Mouse (Mus musculus) kidney, embryonic 15.5 days (tissue): ENCODE data around the gene Rab26. TPM values are rescaled to one million over a fixed set of nuclear protein-coding genes. Genes with fewer than 3 reads are reported as not detected.

Experiments
- ATAC-seq: fragments of 200-750 bp; cut with Nextera tagmentation; replicated peaks from 2 replicates; pipeline ENCODE4 v1.8.0; 2017; ENCODE audit warnings: moderate TSS enrichment; ENCODE audit not compliant: low FRiP score
- H3K27ac ChIP-seq: fragments of 300-500 bp; sonication (generic); 2 replicates; pipeline ENCODE4 v1.5.1; 2015; ENCODE audit warnings: mild to moderate bottlenecking, inconsistent platforms
- H3K27me3 ChIP-seq: fragments of 300-500 bp; sonication (generic); 2 replicates; pipeline ENCODE4 v1.6.1; 2015; ENCODE audit warnings: inconsistent platforms
- H3K36me3 ChIP-seq: fragments of 300-500 bp; sonication (generic); 2 replicates; pipeline ENCODE4 v1.6.1; 2015; ENCODE audit warnings: inconsistent platforms
- H3K4me1 ChIP-seq: fragments of 300-500 bp; sonication (generic); 2 replicates; pipeline ENCODE4 v1.6.1; 2015; ENCODE audit warnings: inconsistent platforms
- H3K4me2 ChIP-seq: fragments of 300-500 bp; sonication (generic); 2 replicates; pipeline ENCODE4 v1.6.1; 2015; ENCODE audit warnings: moderate library complexity, mild to moderate bottlenecking, inconsistent platforms
- H3K4me3 ChIP-seq: fragments of 300-500 bp; sonication (generic); replicated peaks from 2 replicates; pipeline ENCODE4 v1.5.1; 2015; ENCODE audit warnings: mild to moderate bottlenecking, inconsistent platforms
- H3K9ac ChIP-seq: fragments of 300-500 bp; sonication (generic); 2 replicates; pipeline ENCODE4 v1.6.1; 2015; ENCODE audit warnings: mild to moderate bottlenecking, inconsistent platforms
- H3K9me3 ChIP-seq: fragments of 300-500 bp; sonication (generic); replicated peaks from 2 replicates; pipeline ENCODE4 v1.6.1; 2016; ENCODE audit warnings: inconsistent platforms
- WGBS: fragments of 180-500 bp; shearing (Covaris S2); methylation state at CpG from one replicate; pipeline ENCODE4 v1.1.7; 2015; ENCODE audit warnings: mixed read lengths; 5-methylcytosine and 5-hydroxymethylcytosine counted together
- polyA plus RNA-seq: library from polyadenylated mRNA; unstranded; fragments of >200 nt; fragmentation: Nextera tagmentation; extraction: Ambion mirVana; gene quantifications from 2 replicates; pipeline ENCODE4 v1.2.1, GENCODE M21; 2015

Gene Rab26
- polyA plus RNA-seq, 1 experiment from 2014 or later = 2.8 TPM

- no peak for ATAC-seq
- Histone ChIP-seq H3K9me3 (no peaks in the 10 kb centered on the region), H3K4me1 (peaks cover 26% of the 10 kb centered on the region), H3K27ac (no peak overlapping the region; the same call in 1 of the 2 replicates), H3K9ac (no peak overlapping the region), H3K36me3 (peaks cover 17% of the 10 kb centered on the region), H3K27me3 (peaks cover 12% of the 10 kb centered on the region; the same call in 1 of the 2 replicates), H3K4me2 (no peak overlapping the region), H3K4me3 (no peak overlapping the region)
- WGBS = 94% methylated on average over 20 of the region's 20 CpGs
Observed at GRCm38 (mm10) chr17:24481027-24481815, 52.8 kb downstream of the Rab26 start.

GRCm38 (mm10) chr17:24480201-24480826 is 53.7 kb downstream of the Rab26 start:
- ATAC-seq = no peak
- H3K4me2 ChIP-seq = peak overlapping the region; percentile 67; the same call in 1 of the 2 replicates
- 50% methylated on average over 3 of the region's 3 CpGs for WGBS

GRCm38 (mm10) chr17:24479431-24479830 is 54.6 kb downstream of the Rab26 start:
- no peak for ATAC-seq
- peaks cover 29% of the 10 kb centered on the region for H3K4me1 ChIP-seq
- H3K9me3 ChIP-seq = no peaks in the 10 kb centered on the region
- 0 out of 2 replicates have a peak overlapping the region, but pooled peaks have one; percentile 58 for H3K27ac ChIP-seq
- peak overlapping the region; percentile 74 for H3K4me3 ChIP-seq
- WGBS = 23% methylated on average over 1 of the region's 1 CpGs
- peak overlapping the region; percentile 67 for H3K4me2 ChIP-seq
- peaks cover 35% of the 10 kb centered on the region for H3K36me3 ChIP-seq
- H3K9ac ChIP-seq = no peak overlapping the region
- H3K27me3 ChIP-seq = no peaks in the 10 kb centered on the region

More at GRCm38 (mm10) chr17:24480201-24480826, 53.7 kb downstream of the Rab26 start:
- Histone ChIP-seq H3K9me3 (no peaks in the 10 kb centered on the region), H3K4me3 (no peak overlapping the region), H3K4me1 (peaks cover 22% of the 10 kb centered on the region), H3K27me3 (0 out of 2 replicates have a peak, but pooled peaks cover 6% of the 10 kb centered on the region), H3K36me3 (peaks cover 26% of the 10 kb centered on the region), H3K27ac (0 out of 2 replicates have a peak overlapping the region, but pooled peaks have one; percentile 6), H3K9ac (0 out of 2 replicates have a peak overlapping the region, but pooled peaks have one; percentile 10)

GRCm38 (mm10) chr17:24478663-24479380 is 55.2 kb downstream of the Rab26 start, which contains the start of gene Mlst8:
TSS of gene Mlst8 (minus strand) at chr17:24479078.
- Histone ChIP-seq H3K4me1 (peaks cover 35% of the 10 kb centered on the region), H3K4me3 (peak within 1 kb of the TSS; percentile 74), H3K4me2 (peak within 1 kb of the TSS; percentile 67), H3K9ac (peak within 1 kb of the TSS; percentile 77), H3K27me3 (no peaks in the 10 kb centered on the region), H3K36me3 (peaks cover 41% of the 10 kb centered on the region), H3K27ac (peak within 1 kb of the TSS; percentile 97), H3K9me3 (no peaks in the 10 kb centered on the region)
- peak; percentile 95 for ATAC-seq
- WGBS = under 1% methylated on average over 48 of the region's 48 CpGs

- H3K27ac ChIP-seq = no peak overlapping the region; the same call in 1 of the 2 replicates
- peak overlapping the region; percentile 77 for H3K9ac ChIP-seq
- H3K9me3 ChIP-seq = no peaks in the 10 kb centered on the region
- peaks cover 42% of the 10 kb centered on the region for H3K4me1 ChIP-seq
- no peaks in the 10 kb centered on the region for H3K27me3 ChIP-seq
- WGBS = 51% methylated on average over 11 of the region's 11 CpGs
- H3K4me2 ChIP-seq = peak overlapping the region; percentile 67
- peak; percentile 4; the same call in 1 of the 2 replicates for ATAC-seq
- peaks cover 48% of the 10 kb centered on the region for H3K36me3 ChIP-seq
- H3K4me3 ChIP-seq = peak overlapping the region; percentile 74
Observed at GRCm38 (mm10) chr17:24477985-24478600, 55.9 kb downstream of the Rab26 start.

Other genes with a start within 250 kb of the Rab26 start
- 0.18 and 0.27 TPM in 2 replicates for gene Abca17, start 183.1 kb downstream of the Rab26 start, polyA plus RNA-seq
- 17.4 and 17.5 TPM in 2 replicates for gene Abca3, start 182.3 kb downstream of the Rab26 start, polyA plus RNA-seq
- 293 and 318 TPM in 2 replicates for gene Rnps1, start 119.6 kb downstream of the Rab26 start, polyA plus RNA-seq
- 115 and 117 TPM in 2 replicates for gene Eci1, start 107.6 kb downstream of the Rab26 start, polyA plus RNA-seq
- 2.4 and 3.2 TPM in 2 replicates for gene Dnase1l2, start 91.1 kb downstream of the Rab26 start, polyA plus RNA-seq
- gene E4f1, start 63.9 kb downstream of the Rab26 start, polyA plus RNA-seq = 29.9 and 36.7 TPM in 2 replicates
- gene Pgp, start 63.8 kb downstream of the Rab26 start, polyA plus RNA-seq = 49.9 and 53.3 TPM in 2 replicates
- 0.39 and 0.58 TPM in 2 replicates for gene Bricd5, start 60.3 kb downstream of the Rab26 start, polyA plus RNA-seq
- gene Mlst8, start 55.1 kb downstream of the Rab26 start, polyA plus RNA-seq = 29.0 and 36.1 TPM in 2 replicates
- 1.8 and 2.3 TPM in 2 replicates for gene Caskin1, start 45.6 kb downstream of the Rab26 start, polyA plus RNA-seq
- 85.8 and 96.1 TPM in 2 replicates for gene Traf7, start 6.3 kb downstream of the Rab26 start, polyA plus RNA-seq
- 21.3 and 21.9 TPM in 2 replicates for gene Pkd1, start 15.6 kb upstream of the Rab26 start, polyA plus RNA-seq
- gene Tsc2, start 98.4 kb upstream of the Rab26 start, polyA plus RNA-seq = 60.8 and 71.0 TPM in 2 replicates
- 20.0 and 20.6 TPM in 2 replicates for gene Nthl1, start 98.5 kb upstream of the Rab26 start, polyA plus RNA-seq
- gene Slc9a3r2, start 116.1 kb upstream of the Rab26 start, polyA plus RNA-seq = 101 and 106 TPM in 2 replicates
- gene Npw, start 124.2 kb upstream of the Rab26 start, polyA plus RNA-seq = 0.35 and 0.43 TPM in 2 replicates
- gene Zfp598, start 135.5 kb upstream of the Rab26 start, polyA plus RNA-seq = 23.9 and 27.6 TPM in 2 replicates
- gene Syngr3, start 155.7 kb upstream of the Rab26 start, polyA plus RNA-seq = 2.4 and 4.6 TPM in 2 replicates
- 45.6 and 49.5 TPM in 2 replicates for gene Gfer, start 161.9 kb upstream of the Rab26 start, polyA plus RNA-seq
- gene Noxo1, start 162.0 kb upstream of the Rab26 start, polyA plus RNA-seq = 1.5 and 3.4 TPM in 2 replicates
- gene Tbl3, start 173.4 kb upstream of the Rab26 start, polyA plus RNA-seq = 85.0 and 94.5 TPM in 2 replicates
- 0.18 TPM in 1 of 2 replicates, not detected in the other for gene Rnf151, start 183.9 kb upstream of the Rab26 start, polyA plus RNA-seq
- 1,520 and 1,607 TPM in 2 replicates for gene Rps2, start 183.9 kb upstream of the Rab26 start, polyA plus RNA-seq
- gene Ndufb10, start 190.3 kb upstream of the Rab26 start, polyA plus RNA-seq = 237 and 238 TPM in 2 replicates
- gene Rpl3l, start 193.6 kb upstream of the Rab26 start, polyA plus RNA-seq = not detected in 2 replicates
- gene Msrb1, start 202.4 kb upstream of the Rab26 start, polyA plus RNA-seq = 29.9 and 31.8 TPM in 2 replicates
- 26.0 and 28.4 TPM in 2 replicates for gene Hs3st6, start 218.8 kb upstream of the Rab26 start, polyA plus RNA-seq